15 mouse cellular contexts compared by ENCODE assay signal in the genomic region with DNA sequence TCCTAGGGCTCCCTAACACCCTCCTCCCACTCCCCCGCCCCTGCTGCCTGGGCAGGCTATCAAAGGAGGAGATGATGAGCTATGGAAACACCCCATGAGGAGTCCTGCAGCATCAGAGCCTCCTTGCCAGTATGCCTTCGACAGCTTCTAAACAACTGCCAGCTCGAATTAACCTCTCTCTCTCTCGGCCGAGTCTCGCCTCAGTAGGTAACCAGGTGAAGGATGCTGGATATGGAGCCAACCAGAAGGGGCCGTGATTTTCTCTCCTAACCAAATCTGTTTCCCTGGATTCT. TPM values are rescaled to one million over a fixed set of nuclear protein-coding genes. Genes with fewer than 3 reads are reported as not detected.
DNase-seq lines count a peak whose midpoint lies in the region; ATAC-seq and TF ChIP-seq lines count a peak whose summit lies in the region.
"Had no signal": no experiment of that assay in that cellular context is flagged by ENCODE, and none has a peak within 500 bp of the region (broad histone marks: within the 10 kb centered on the region; RNA-seq: fewer than 3 reads in every experiment).

No protein-coding gene starts in this region.

- H3K27me3 ChIP-seq in hindbrain, embryonic 11.5 days (ENCODE audit: control insufficient read depth, insufficient read depth, low read length) = no peaks in the 10 kb centered on the region
- H3K27me3 ChIP-seq in midbrain, embryonic 15.5 days (replicated peaks) = no peaks in the 10 kb centered on the region

- WGBS in lung, adult 2 months = 61% methylated on average over 7 of the region's 7 CpGs
- WGBS in hindbrain, embryonic 11.5 days = 40% methylated on average over 7 of the region's 7 CpGs
- 15% methylated on average over 7 of the region's 7 CpGs for WGBS in midbrain, embryonic 15.5 days

- no peak overlapping the region for H3K4me3 ChIP-seq in lung, adult 2 months (replicated peaks; ENCODE audit: extremely low read depth, low read depth, low read length)
- no peak overlapping the region for H3K4me3 ChIP-seq in hindbrain, embryonic 11.5 days (ENCODE audit: low read depth, low read length)
- no peak overlapping the region for H3K4me3 ChIP-seq in midbrain, embryonic 15.5 days

- H3K4me1 ChIP-seq in lung, adult 2 months (ENCODE audit: control insufficient read depth, insufficient read depth, low read length) = no peaks in the 10 kb centered on the region
- H3K4me1 ChIP-seq in hindbrain, embryonic 11.5 days (replicated peaks; ENCODE audit: control insufficient read depth, insufficient read depth, low read length) = peaks cover 6% of the 10 kb centered on the region
- H3K4me1 ChIP-seq in midbrain, embryonic 15.5 days = peaks cover 33% of the 10 kb centered on the region

- no peak overlapping the region for H3K27ac ChIP-seq in hindbrain, embryonic 11.5 days (ENCODE audit: low read depth, low read length)
- H3K27ac ChIP-seq in midbrain, embryonic 15.5 days = peak overlapping the region; percentile 31; the same call in 1 of the 2 replicates
- H3K27ac ChIP-seq: macrophage had no signal

- no peaks in the 10 kb centered on the region for H3K9me3 ChIP-seq in hindbrain, embryonic 11.5 days (ENCODE audit: control insufficient read depth, low read length)
- H3K9me3 ChIP-seq in midbrain, embryonic 15.5 days = no peaks in the 10 kb centered on the region

- TF ChIP-seq POLR2A in lung, adult 2 months (IDR thresholded peaks at IDR 0.05; ENCODE audit: borderline replicate concordance, extremely low read depth, low read depth, low read length) = no peak

- H3K36me3 ChIP-seq in hindbrain, embryonic 11.5 days (ENCODE audit: control insufficient read depth, insufficient read depth, low read length) = no peaks in the 10 kb centered on the region
- H3K36me3 ChIP-seq in midbrain, embryonic 15.5 days (replicated peaks) = no peaks in the 10 kb centered on the region

- no peak overlapping the region for H3K4me2 ChIP-seq in hindbrain, embryonic 11.5 days (replicated peaks; ENCODE audit: low read depth, low read length)
- H3K4me2 ChIP-seq in midbrain, embryonic 15.5 days = no peak overlapping the region

- TF ChIP-seq CTCF in lung, adult 2 months (IDR thresholded peaks at IDR 0.05; ENCODE audit: insufficient read depth, low read length) = no peak

- H3K9ac ChIP-seq in hindbrain, embryonic 11.5 days (ENCODE audit: low read depth, low read length) = no peak overlapping the region
- 0 out of 2 replicates have a peak overlapping the region, but pooled peaks have one; percentile 6 for H3K9ac ChIP-seq in midbrain, embryonic 15.5 days

- DNase-seq in embryo, embryonic 10 days (ENCODE audit: low spot score) = peak; percentile 25
- no peak for DNase-seq in embryo, embryonic 10.5 days (ENCODE audit: low spot score)
- DNase-seq in lung, postnatal 4 days = peak; percentile 29 to 64
- DNase-seq in lung, adult 2 months = no peak
- peak; percentile 19 for DNase-seq in hindbrain, embryonic 11.5 days (ENCODE audit: low spot score)
- no peak for DNase-seq in adrenal gland, adult (ENCODE audit: inconsistent age in 2 of 2, low spot score in 1 of 2)
- no peak for DNase-seq in layer of hippocampus, adult 11-12 months (ENCODE audit: low spot score)
- DNase-seq: adrenal gland, postnatal 25 days; cerebellum, adult 8-10 months; heart, postnatal 10 days; kidney, adult 18-20 months; liver; thymus, postnatal 14 days had no signal

- ATAC-seq in hindbrain, embryonic 11.5 days (ENCODE audit: low FRiP score) = no peak; the same call in 1 of the 2 replicates
- ATAC-seq in midbrain, embryonic 15.5 days (replicated peaks) = peak; percentile 80

RNA-seq across cellular contexts. Expression of a gene that starts 13.9 kb away (rescaled TPM):
- 1.2 and 2.2 TPM in 2 replicates for polyA plus RNA-seq in lung, adult 2 months (2012; rRNA removed)
- polyA plus RNA-seq in hindbrain, embryonic 11.5 days (2014; fragmentation: Nextera tagmentation; extraction: Ambion mirVana) = 0.11 TPM in 2 replicates
- polyA plus RNA-seq in midbrain, embryonic 15.5 days (2015; fragmentation: Nextera tagmentation; extraction: Ambion mirVana) = 0.36 and 0.52 TPM in 2 replicates

RNA-seq across cellular contexts. Expression of a gene that starts 25.6 kb away (rescaled TPM):
- polyA plus RNA-seq in lung, adult 2 months (2012; rRNA removed) = 16.6 TPM in 2 replicates
- 20.1 and 24.9 TPM in 2 replicates for polyA plus RNA-seq in hindbrain, embryonic 11.5 days (2014; fragmentation: Nextera tagmentation; extraction: Ambion mirVana)
- 39.3 and 47.2 TPM in 2 replicates for polyA plus RNA-seq in midbrain, embryonic 15.5 days (2015; fragmentation: Nextera tagmentation; extraction: Ambion mirVana)

Comparison
In these comparisons a context has a peak if more than half of its experiments do, and no peak if none do; other contexts are left out.
1. DNase-seq: peak in embryo, embryonic 10 days (single experiment), lung, postnatal 4 days (2 of 2) and hindbrain, embryonic 11.5 days (single experiment); none in embryo, embryonic 10.5 days (single experiment), lung, adult 2 months (single experiment), adrenal gland, adult (0 of 2) and layer of hippocampus, adult 11-12 months (single experiment).